ENCODE assay signal across 8 mouse cellular contexts in genomic region chr3:90265932-90266741, GRCm38 (mm10). TPM values are rescaled to one million over a fixed set of nuclear protein-coding genes. Genes with fewer than 3 reads are reported as not detected.
DNase-seq lines count a peak whose midpoint lies in the region; ATAC-seq and TF ChIP-seq lines count a peak whose summit lies in the region.

No protein-coding gene starts in this region.

- 28% methylated on average over 16 of the region's 16 CpGs for WGBS in forebrain, embryonic 15.5 days
- WGBS in stomach, embryonic 16.5 days: 22% methylated on average over 16 of the region's 16 CpGs

- TF ChIP-seq CTCF in MEL (IDR thresholded peaks at IDR 0.05 in 2 of 3, conservative IDR thresholded peaks at IDR 0.05 in 1 of 3; ENCODE audit: control insufficient read depth in 1 of 3, insufficient read depth in 1 of 3, low read depth in 2 of 3, low read length in 3 of 3, poor library complexity in 1 of 3, severe bottlenecking in 1 of 3): no peak

- H3K4me3 ChIP-seq in MEL (ENCODE audit: control insufficient read depth in 1 of 2, insufficient read depth in 1 of 2, low read depth in 2 of 2, low read length in 2 of 2): peak overlapping the region; percentile 73 to 76
- H3K4me3 ChIP-seq in forebrain, embryonic 15.5 days: peak overlapping the region; percentile 96
- peak overlapping the region; percentile 95 for H3K4me3 ChIP-seq in megakaryocyte, embryonic 14.5 days (replicated peaks)
- peak overlapping the region; percentile 80 for H3K4me3 ChIP-seq in stomach, embryonic 16.5 days (replicated peaks; ENCODE audit: low read length)

- TF ChIP-seq RAD21 in MEL (IDR thresholded peaks at IDR 0.05; ENCODE audit: low read depth, low read length): no peak

- H3K4me1 ChIP-seq in MEL (ENCODE audit: control insufficient read depth in 1 of 2, insufficient read depth in 2 of 2, low read length in 2 of 2): peaks cover 4 to 29% of the 10 kb centered on the region in 2 experiments
- peaks cover 12% of the 10 kb centered on the region; the same call in 1 of the 2 replicates for H3K4me1 ChIP-seq in forebrain, embryonic 15.5 days
- peaks cover 67% of the 10 kb centered on the region for H3K4me1 ChIP-seq in megakaryocyte, embryonic 14.5 days
- H3K4me1 ChIP-seq in stomach, embryonic 16.5 days (ENCODE audit: control insufficient read depth, insufficient read depth, low read length): peaks cover 16% of the 10 kb centered on the region

- H3K27ac ChIP-seq in MEL (ENCODE audit: control insufficient read depth, low read depth, low read length): peak overlapping the region; percentile 87
- peak overlapping the region; percentile 93 for H3K27ac ChIP-seq in forebrain, embryonic 15.5 days (replicated peaks)
- H3K27ac ChIP-seq in stomach, embryonic 16.5 days (ENCODE audit: low read length): peak overlapping the region; percentile 98

- peak; percentile 51 for ATAC-seq in forebrain, embryonic 15.5 days (replicated peaks)
- ATAC-seq in stomach, embryonic 16.5 days (ENCODE audit: insufficient read depth, low FRiP score): no peak; the same call in 1 of the 2 replicates

- TF ChIP-seq EP300 in MEL (IDR thresholded peaks at IDR 0.05; ENCODE audit: low read depth in 1 of 2, low read length in 2 of 2): no peak; a peak in 1 of 4 replicates

- H3K27me3 ChIP-seq in MEL (ENCODE audit: control insufficient read depth in 1 of 2, insufficient read depth in 2 of 2, low read length in 2 of 2): no peaks in the 10 kb centered on the region
- no peaks in the 10 kb centered on the region for H3K27me3 ChIP-seq in forebrain, embryonic 15.5 days
- H3K27me3 ChIP-seq in megakaryocyte, embryonic 14.5 days (replicated peaks): no peaks in the 10 kb centered on the region
- H3K27me3 ChIP-seq in stomach, embryonic 16.5 days (ENCODE audit: control insufficient read depth, insufficient read depth, low read length): no peaks in the 10 kb centered on the region

- peaks cover 2 to 26% of the 10 kb centered on the region in 2 experiments; a peak in 3 of 4 replicates for H3K36me3 ChIP-seq in MEL (ENCODE audit: control insufficient read depth in 1 of 2, insufficient read depth in 2 of 2, low read length in 2 of 2)
- H3K36me3 ChIP-seq in forebrain, embryonic 15.5 days: peaks cover 29% of the 10 kb centered on the region
- H3K36me3 ChIP-seq in megakaryocyte, embryonic 14.5 days (replicated peaks; ENCODE audit: low read length): peaks cover 76% of the 10 kb centered on the region
- no peaks in the 10 kb centered on the region for H3K36me3 ChIP-seq in stomach, embryonic 16.5 days (ENCODE audit: control insufficient read depth, insufficient read depth, low read length)

- peak; percentile 55 to 84 for TF ChIP-seq POLR2A in MEL (IDR thresholded peaks at IDR 0.05; ENCODE audit: control insufficient read depth in 1 of 2, insufficient read depth in 1 of 2, low read depth in 1 of 2, low read length in 2 of 2, poor library complexity in 1 of 2)

- H3K9ac ChIP-seq in MEL (ENCODE audit: control insufficient read depth, low read depth, low read length, poor library complexity, severe bottlenecking): peak overlapping the region; percentile 88
- peak overlapping the region; percentile 89 for H3K9ac ChIP-seq in forebrain, embryonic 15.5 days (replicated peaks)
- H3K9ac ChIP-seq in stomach, embryonic 16.5 days (ENCODE audit: low read length): peak overlapping the region; percentile 90

- peak overlapping the region; percentile 99 for H3K4me2 ChIP-seq in forebrain, embryonic 15.5 days (replicated peaks)
- H3K4me2 ChIP-seq in stomach, embryonic 16.5 days (ENCODE audit: low read depth, low read length): peak overlapping the region; percentile 76

- peaks cover 22% of the 10 kb centered on the region for H3K79me2 ChIP-seq in MEL (ENCODE audit: control insufficient read depth, insufficient read depth, low read length, poor library complexity)

- DNase-seq in CD4-positive helper T cell, adult 2 months (ENCODE audit: low read depth, low spot score): peak; percentile 82
- peak; percentile 96 for DNase-seq in MEL (ENCODE audit: low read depth, low spot score)
- DNase-seq in induced T-regulatory cell, adult 2 months (ENCODE audit: low read depth): peak; percentile 85
- no peak for DNase-seq in frontal cortex, postnatal 25 days (ENCODE audit: low spot score in 2 of 2)
- DNase-seq in urinary bladder, postnatal 36 days (ENCODE audit: low spot score in 2 of 2): no peak

- H3K9me3 ChIP-seq in MEL (replicated peaks; ENCODE audit: insufficient read depth, low read length): no peaks in the 10 kb centered on the region
- H3K9me3 ChIP-seq in forebrain, embryonic 15.5 days: no peaks in the 10 kb centered on the region
- no peaks in the 10 kb centered on the region for H3K9me3 ChIP-seq in megakaryocyte, embryonic 14.5 days
- no peaks in the 10 kb centered on the region for H3K9me3 ChIP-seq in stomach, embryonic 16.5 days (replicated peaks; ENCODE audit: control insufficient read depth, low read length)

TF ChIP-seq in MEL, 35 proteins besides CTCF, POLR2A, EP300 and RAD21 (continues in another document):
- TF ChIP-seq TCF12 (IDR thresholded peaks at IDR 0.05; ENCODE audit: low read depth, low read length): peak; percentile 56; the same call in 1 of the 2 replicates
- peak; percentile 87 for TF ChIP-seq NELFE (IDR thresholded peaks at IDR 0.05; ENCODE audit: low read depth, low read length)
- no peak for TF ChIP-seq UBTF (IDR thresholded peaks at IDR 0.05; ENCODE audit: borderline replicate concordance, insufficient read depth, low read depth, low read length)
- no peak for TF ChIP-seq BHLHE40 (IDR thresholded peaks at IDR 0.05; ENCODE audit: borderline replicate concordance, low read depth, low read length)
- no peak for TF ChIP-seq ZKSCAN1 (IDR thresholded peaks at IDR 0.05; ENCODE audit: low read depth, low read length)
- no peak; the same call in 1 of the 2 replicates for TF ChIP-seq RCOR1 (IDR thresholded peaks at IDR 0.05; ENCODE audit: low read depth, low read length)
- TF ChIP-seq KAT2A (conservative IDR thresholded peaks at IDR 0.05; ENCODE audit: low read depth, low read length): 0 out of 2 replicates have a peak, but pooled peaks have one; percentile 2
- 0 out of 2 replicates have a peak, but pooled peaks have one; percentile 2 for TF ChIP-seq GATA1 (IDR thresholded peaks at IDR 0.05; ENCODE audit: low read depth, low read length)
- TF ChIP-seq MAFK (IDR thresholded peaks at IDR 0.05; ENCODE audit: borderline replicate concordance, low read depth, low read length): peak; percentile 21; the same call in 1 of the 2 replicates
- peak; percentile 93 for TF ChIP-seq ELF1 (IDR thresholded peaks at IDR 0.05; ENCODE audit: low read depth, low read length)
- TF ChIP-seq MXI1 (IDR thresholded peaks at IDR 0.05; ENCODE audit: low read depth, low read length): peak; percentile 56
- peak; percentile 38; the same call in 1 of the 2 replicates for TF ChIP-seq MYC (IDR thresholded peaks at IDR 0.05; ENCODE audit: low read depth, low read length)
- TF ChIP-seq GABPA (IDR thresholded peaks at IDR 0.05; ENCODE audit: low read depth, low read length): no peak
- TF ChIP-seq MAZ (IDR thresholded peaks at IDR 0.05; ENCODE audit: low read depth, low read length): peak; percentile 72; the same call in 1 of the 2 replicates

RNA-seq across cellular contexts. Expression of gene Dennd4b, which starts 1.2 kb away (rescaled TPM):
- 10.3 and 11.6 TPM in 2 replicates for total RNA-seq in MEL (2012; rRNA removed)
- polyA plus RNA-seq in MEL (2012; ENCODE audit: insufficient read depth in 1 of 2, insufficient read length in 2 of 2, low read depth in 1 of 2, low replicate concordance in 2 of 2, missing spikeins in 1 of 2): 10 to 100 TPM in 1 of 2 experiments, not detected in 1; 27.1 TPM
- 5.4 and 7.2 TPM in 2 replicates for polyA plus RNA-seq in forebrain, embryonic 15.5 days (2015; fragmentation: Nextera tagmentation; extraction: Ambion mirVana)
- polyA plus RNA-seq in megakaryocyte, embryonic 14.5 days (2012; ENCODE audit: insufficient read depth, low replicate concordance): 41.0 and 105 TPM in 2 replicates
- 3.8 and 4.3 TPM in 2 replicates for polyA plus RNA-seq in stomach, embryonic 16.5 days (2015; fragmentation: Nextera tagmentation; extraction: Ambion mirVana)

RNA-seq across cellular contexts. Expression of gene Crtc2, which starts 12.2 kb away (rescaled TPM):
- 7.1 and 7.6 TPM in 2 replicates for total RNA-seq in MEL (2012; rRNA removed)
- 10 to 100 TPM in 1 of 2 experiments, not detected in 1; 66.9 TPM for polyA plus RNA-seq in MEL (2012; ENCODE audit: insufficient read depth in 1 of 2, insufficient read length in 2 of 2, low read depth in 1 of 2, low replicate concordance in 2 of 2, missing spikeins in 1 of 2)
- polyA plus RNA-seq in forebrain, embryonic 15.5 days (2015; fragmentation: Nextera tagmentation; extraction: Ambion mirVana): 20.8 and 21.1 TPM in 2 replicates
- 53.7 and 79.0 TPM in 2 replicates for polyA plus RNA-seq in megakaryocyte, embryonic 14.5 days (2012; ENCODE audit: insufficient read depth, low replicate concordance)
- 18.2 and 21.1 TPM in 2 replicates for polyA plus RNA-seq in stomach, embryonic 16.5 days (2015; fragmentation: Nextera tagmentation; extraction: Ambion mirVana)

RNA-seq across cellular contexts. Expression of gene Slc39a1, which starts 18.2 kb away (rescaled TPM):
- total RNA-seq in MEL (2012; rRNA removed): 47.2 and 58.5 TPM in 2 replicates
- 10 to 100 TPM; 61.7 to 80.5 TPM for polyA plus RNA-seq in MEL (2012; ENCODE audit: insufficient read depth in 1 of 2, insufficient read length in 2 of 2, low read depth in 1 of 2, low replicate concordance in 2 of 2, missing spikeins in 1 of 2)
- polyA plus RNA-seq in forebrain, embryonic 15.5 days (2015; fragmentation: Nextera tagmentation; extraction: Ambion mirVana): 42.8 and 43.2 TPM in 2 replicates
- 14.4 and 22.8 TPM in 2 replicates for polyA plus RNA-seq in megakaryocyte, embryonic 14.5 days (2012; ENCODE audit: insufficient read depth, low replicate concordance)
- 101 and 122 TPM in 2 replicates for polyA plus RNA-seq in stomach, embryonic 16.5 days (2015; fragmentation: Nextera tagmentation; extraction: Ambion mirVana)

RNA-seq across cellular contexts. Expression of gene Creb3l4, which starts 22.8 kb away (rescaled TPM):
- total RNA-seq in MEL (2012; rRNA removed): 0.08 TPM in 1 of 2 replicates, not detected in the other
- under 1 TPM in 1 of 2 experiments, not detected in 1; 0.07 TPM for polyA plus RNA-seq in MEL (2012; ENCODE audit: insufficient read depth in 1 of 2, insufficient read length in 2 of 2, low read depth in 1 of 2, low replicate concordance in 2 of 2, missing spikeins in 1 of 2)
- 3.7 TPM in 2 replicates for polyA plus RNA-seq in forebrain, embryonic 15.5 days (2015; fragmentation: Nextera tagmentation; extraction: Ambion mirVana)
- 0.07 TPM in 1 of 2 replicates, not detected in the other for polyA plus RNA-seq in megakaryocyte, embryonic 14.5 days (2012; ENCODE audit: insufficient read depth, low replicate concordance)
- polyA plus RNA-seq in stomach, embryonic 16.5 days (2015; fragmentation: Nextera tagmentation; extraction: Ambion mirVana): 28.9 and 34.4 TPM in 2 replicates

RNA-seq across cellular contexts. Expression of gene Gatad2b, which starts 26.8 kb away (rescaled TPM):
- 9.1 and 12.3 TPM in 2 replicates for total RNA-seq in MEL (2012; rRNA removed)
- polyA plus RNA-seq in MEL (2012; ENCODE audit: insufficient read depth in 1 of 2, insufficient read length in 2 of 2, low read depth in 1 of 2, low replicate concordance in 2 of 2, missing spikeins in 1 of 2): 10 to 100 TPM in 1 of 2 experiments, not detected in 1; 37.6 TPM
- polyA plus RNA-seq in forebrain, embryonic 15.5 days (2015; fragmentation: Nextera tagmentation; extraction: Ambion mirVana): 15.2 TPM in 2 replicates
- 2.8 and 3.2 TPM in 2 replicates for polyA plus RNA-seq in megakaryocyte, embryonic 14.5 days (2012; ENCODE audit: insufficient read depth, low replicate concordance)
- 8.1 and 8.2 TPM in 2 replicates for polyA plus RNA-seq in stomach, embryonic 16.5 days (2015; fragmentation: Nextera tagmentation; extraction: Ambion mirVana)

Comparison
In these comparisons a context has a peak if more than half of its experiments do, and no peak if none do; other contexts are left out.
1. DNase-seq: peak in CD4-positive helper T cell, adult 2 months (single experiment), MEL (single experiment) and induced T-regulatory cell, adult 2 months (single experiment); none in frontal cortex, postnatal 25 days (0 of 2) and urinary bladder, postnatal 36 days (0 of 2).
2. Peak in every context shown above with its lines, with median percentiles within 50 percentile points of each other: H3K27ac ChIP-seq, H3K4me3 ChIP-seq and H3K9ac ChIP-seq.